Mouse (Mus musculus) lung, postnatal 0 days (tissue): ENCODE results near the gene Ms4a14.

Experiments used
- CTCF ChIP-seq: IDR thresholded peaks from 2 replicates; pipeline ENCODE4 v1.5.1; 2016; ENCODE audit warnings: antibody characterized with exemption, mild to moderate bottlenecking
- EP300 ChIP-seq: IDR thresholded peaks from 2 replicates; pipeline ENCODE4 v1.6.1; 2016; ENCODE audit warnings: antibody characterized with exemption, mild to moderate bottlenecking, control low read depth

GRCm38 (mm10) chr19:11308888-11309287, 5.4 kb downstream of the Ms4a14 start:
- TF ChIP-seq EP300 = no peak
- TF ChIP-seq CTCF = no peak
